Comparison of ENCODE assay signal across 21 mouse cellular contexts in genomic region chr15:85357465-85358225, GRCm38 (mm10). TPM values are rescaled to one million over a fixed set of nuclear protein-coding genes. Genes with fewer than 3 reads are reported as not detected.
A peak's percentile ranks its signal among the peaks of the same experiment; 100 is the strongest.
DNase-seq lines count a peak whose midpoint lies in the region; ATAC-seq and TF ChIP-seq lines count a peak whose summit lies in the region.
"Had no signal": no experiment of that assay in that cellular context is flagged by ENCODE, and none has a peak within 500 bp of the region (broad histone marks: within the 10 kb centered on the region; RNA-seq: fewer than 3 reads in every experiment).

No protein-coding gene starts in this region.

- no peak overlapping the region for H3K27ac ChIP-seq in liver, adult 2 months (replicated peaks; ENCODE audit: insufficient read depth, low read depth, low read length)
- no peak overlapping the region for H3K27ac ChIP-seq in liver, embryonic 12.5 days
- peak overlapping the region; percentile 48; the same call in 1 of the 2 replicates for H3K27ac ChIP-seq in lung, postnatal 0 days (ENCODE audit: low read length)
- peak overlapping the region; percentile 19; the same call in 1 of the 2 replicates for H3K27ac ChIP-seq in embryonic fibroblast, embryonic 13.5 days (ENCODE audit: insufficient read depth, low read length)
- H3K27ac ChIP-seq: forebrain, embryonic 13.5 days; heart, embryonic 13.5 days; hindbrain, embryonic 15.5 days had no signal

- TF ChIP-seq POLR2A in liver, adult 2 months (IDR thresholded peaks at IDR 0.05; ENCODE audit: extremely low read depth, insufficient read depth, low read length) = no peak
- TF ChIP-seq POLR2A in embryonic fibroblast, embryonic 13.5 days (IDR thresholded peaks at IDR 0.05; ENCODE audit: low read depth, low read length) = no peak

- TF ChIP-seq CTCF in liver, adult 2 months (IDR thresholded peaks at IDR 0.05; ENCODE audit: low read depth, low read length) = no peak
- no peak for TF ChIP-seq CTCF in lung, postnatal 0 days (IDR thresholded peaks at IDR 0.05)
- no peak for TF ChIP-seq CTCF in embryonic fibroblast, embryonic 13.5 days (IDR thresholded peaks at IDR 0.05; ENCODE audit: borderline replicate concordance, insufficient read depth, low read length)

- peaks cover 4% of the 10 kb centered on the region; the same call in 1 of the 2 replicates for H3K79me2 ChIP-seq in liver, adult 2 months (ENCODE audit: control insufficient read depth, insufficient read depth, low read length)

- no peak overlapping the region for H3K4me2 ChIP-seq in liver, embryonic 12.5 days
- H3K4me2 ChIP-seq in lung, postnatal 0 days (replicated peaks; ENCODE audit: low read depth, low read length) = no peak overlapping the region
- H3K4me2 ChIP-seq: embryonic facial prominence, embryonic 13.5 days; forebrain, embryonic 13.5 days; heart, embryonic 13.5 days; hindbrain, embryonic 15.5 days had no signal

- peak; percentile 64 for DNase-seq in liver, adult 2 months (ENCODE audit: extremely low read depth, low read depth, low spot score)
- DNase-seq in lung, postnatal 0 days (ENCODE audit: low spot score) = no peak
- DNase-seq in lung, postnatal 14 days = no peak
- DNase-seq in embryo, embryonic 11 days = no peak
- DNase-seq in adrenal gland, adult 8-10 months = no peak
- DNase-seq: adrenal gland, postnatal 10 days; cerebellum, adult 11-12 months; cerebellum, adult 9-10 months; cerebellum, postnatal 25 days; forebrain, postnatal 0 days; gastrocnemius, postnatal 25 days; heart, adult 11 months; heart, postnatal 36 days had no signal

- 37% methylated on average over 4 of the region's 4 CpGs for whole genome bisulfite sequencing in liver, adult 2 months
- WGBS in liver, embryonic 12.5 days (ENCODE audit: insufficient replicate concordance) = 82% methylated on average over 4 of the region's 4 CpGs
- 78% methylated on average over 4 of the region's 4 CpGs for WGBS in lung, postnatal 0 days

- peaks cover 8% of the 10 kb centered on the region for H3K4me1 ChIP-seq in liver, adult 2 months (ENCODE audit: control insufficient read depth, insufficient read depth, low read length)
- peaks cover 12% of the 10 kb centered on the region; the same call in 1 of the 2 replicates for H3K4me1 ChIP-seq in liver, embryonic 12.5 days
- no peaks in the 10 kb centered on the region; the same call in 1 of the 2 replicates for H3K4me1 ChIP-seq in lung, postnatal 0 days (ENCODE audit: insufficient read depth, low read depth, low read length)
- peaks cover 7% of the 10 kb centered on the region; the same call in 1 of the 2 replicates for H3K4me1 ChIP-seq in embryonic fibroblast, embryonic 13.5 days (ENCODE audit: control insufficient read depth, insufficient read depth, low read length)

- H3K9me3 ChIP-seq in liver, embryonic 12.5 days (replicated peaks) = no peaks in the 10 kb centered on the region
- H3K9me3 ChIP-seq in lung, postnatal 0 days (ENCODE audit: low read length) = no peaks in the 10 kb centered on the region
- H3K9me3 ChIP-seq: forebrain, embryonic 13.5 days; heart, embryonic 13.5 days; hindbrain, embryonic 15.5 days had no signal

- TF ChIP-seq EP300 in lung, postnatal 0 days (IDR thresholded peaks at IDR 0.05) = no peak

- H3K36me3 ChIP-seq in liver, adult 2 months (ENCODE audit: control insufficient read depth, insufficient read depth, low read length) = peaks cover 12% of the 10 kb centered on the region
- peaks cover 30% of the 10 kb centered on the region for H3K36me3 ChIP-seq in liver, embryonic 12.5 days
- H3K36me3 ChIP-seq in lung, postnatal 0 days (ENCODE audit: insufficient read depth, low read length) = 0 out of 2 replicates have a peak, but pooled peaks cover 5% of the 10 kb centered on the region

- no peak overlapping the region for H3K9ac ChIP-seq in liver, adult 2 months (ENCODE audit: low read depth, low read length)
- no peak overlapping the region for H3K9ac ChIP-seq in liver, embryonic 12.5 days
- H3K9ac ChIP-seq in lung, postnatal 0 days (replicated peaks; ENCODE audit: low read depth) = no peak overlapping the region
- H3K9ac ChIP-seq: embryonic facial prominence, embryonic 13.5 days; forebrain, embryonic 13.5 days; forebrain, postnatal 0 days; heart, embryonic 13.5 days; hindbrain, embryonic 15.5 days had no signal

- no peak overlapping the region for H3K4me3 ChIP-seq in liver, adult 2 months (ENCODE audit: insufficient read depth, low read depth, low read length)
- H3K4me3 ChIP-seq in liver, embryonic 12.5 days = no peak overlapping the region
- H3K4me3 ChIP-seq in lung, postnatal 0 days (ENCODE audit: low read depth, low read length) = no peak overlapping the region
- H3K4me3 ChIP-seq in embryonic fibroblast, embryonic 13.5 days (ENCODE audit: insufficient read depth, low read length) = no peak overlapping the region
- H3K4me3 ChIP-seq: embryonic facial prominence, embryonic 13.5 days; forebrain, embryonic 13.5 days; heart, embryonic 13.5 days; hindbrain, embryonic 15.5 days had no signal

- H3K27me3 ChIP-seq in liver, adult 2 months (ENCODE audit: control insufficient read depth, insufficient read depth, low read length) = no peaks in the 10 kb centered on the region
- H3K27me3 ChIP-seq in liver, embryonic 12.5 days (replicated peaks) = no peaks in the 10 kb centered on the region
- H3K27me3 ChIP-seq in lung, postnatal 0 days (replicated peaks; ENCODE audit: insufficient read depth, low read length) = no peaks in the 10 kb centered on the region
- H3K27me3 ChIP-seq: CH12.LX; embryonic facial prominence, embryonic 13.5 days; forebrain, embryonic 13.5 days; heart, embryonic 13.5 days; hindbrain, embryonic 15.5 days had no signal

- no peak for ATAC-seq in liver, embryonic 12.5 days
- no peak for ATAC-seq in lung, postnatal 0 days
- peak; percentile 76 for ATAC-seq in monocyte, adult 5-6 weeks (replicated peaks; ENCODE audit: insufficient number of reproducible peaks, low FRiP score, low TSS enrichment, poor library complexity, severe bottlenecking)
- ATAC-seq: forebrain, embryonic 13.5 days; forebrain, postnatal 0 days had no signal

RNA-seq across cellular contexts. Expression of gene Atxn10, which starts 21.6 kb away (rescaled TPM):
- total RNA-seq in liver, adult 2 months (2014; rRNA removed) = 36.8 and 42.0 TPM in 2 replicates
- polyA plus RNA-seq in liver, adult 2 months (2012; rRNA removed) = 41.0 and 48.7 TPM in 2 replicates
- polyA plus RNA-seq in liver, embryonic 12.5 days (2016; fragmentation: Nextera tagmentation; extraction: Ambion mirVana) = 110 and 114 TPM in 2 replicates
- polyA plus RNA-seq in lung, postnatal 0 days (2015; fragmentation: Nextera tagmentation; extraction: Ambion mirVana) = 190 and 211 TPM in 2 replicates
- 205 and 229 TPM in 2 replicates for polyA plus RNA-seq in embryonic fibroblast, embryonic 13.5 days (2011; ENCODE audit: insufficient read length, low read depth, missing spikeins)
- total RNA-seq in monocyte, adult 5-6 weeks (2017) = 37.0 to 61.9 TPM (median 50.8 TPM) in 3 replicates
- 100 to 1,000 TPM; 131 to 142 (median 137) TPM for total RNA-seq in adrenal gland, adult 8-10 months (2022)

Comparison
In these comparisons a context has a peak if more than half of its experiments do, and no peak if none do; other contexts are left out.
1. H3K27ac ChIP-seq: peak in lung, postnatal 0 days (single experiment) and embryonic fibroblast, embryonic 13.5 days (single experiment); none in liver, adult 2 months (single experiment) and liver, embryonic 12.5 days (single experiment).